Mouse (Mus musculus) embryonic fibroblast, embryonic 13.5 days (primary cell): ENCODE measurements around the gene Ppp2r3d.

Experiments used
- CTCF ChIP-seq: IDR thresholded peaks from 2 replicates; pipeline ENCODE4 v1.5.1; 2011; ENCODE audit warnings: mild to moderate bottlenecking, control low read depth, low read length, moderate library complexity, borderline replicate concordance; ENCODE audit not compliant: insufficient read depth
- POLR2A ChIP-seq: IDR thresholded peaks from 2 replicates; pipeline ENCODE4 v1.6.1; 2011; ENCODE audit warnings: low read depth, mild to moderate bottlenecking, control low read depth, low read length, moderate library complexity

- TF ChIP-seq CTCF (no peak), POLR2A (no peak; the same call in 1 of the 2 replicates)
Observed at GRCm38 (mm10) chr9:124423552-124424291, 53.0 kb downstream of the Ppp2r3d start.
